Mouse (Mus musculus) duodenum, adult 2 months (tissue): ENCODE data around the gene Tent2. TPM values are rescaled to one million over a fixed set of nuclear protein-coding genes. Genes with fewer than 3 reads are reported as not detected.

Experiments used
- polyA plus RNA-seq: library from polyadenylated mRNA; depleted of rRNA; stranded (reverse); fragments of >200 nt; gene quantifications from 2 replicates; pipeline ENCODE4 v1.2.3, GENCODE M21; 2012; ENCODE audit warnings: low replicate concordance; rRNA removed

The Tent2 gene
- 5.3 and 11.0 TPM in 2 replicates for polyA plus RNA-seq

DNA sequence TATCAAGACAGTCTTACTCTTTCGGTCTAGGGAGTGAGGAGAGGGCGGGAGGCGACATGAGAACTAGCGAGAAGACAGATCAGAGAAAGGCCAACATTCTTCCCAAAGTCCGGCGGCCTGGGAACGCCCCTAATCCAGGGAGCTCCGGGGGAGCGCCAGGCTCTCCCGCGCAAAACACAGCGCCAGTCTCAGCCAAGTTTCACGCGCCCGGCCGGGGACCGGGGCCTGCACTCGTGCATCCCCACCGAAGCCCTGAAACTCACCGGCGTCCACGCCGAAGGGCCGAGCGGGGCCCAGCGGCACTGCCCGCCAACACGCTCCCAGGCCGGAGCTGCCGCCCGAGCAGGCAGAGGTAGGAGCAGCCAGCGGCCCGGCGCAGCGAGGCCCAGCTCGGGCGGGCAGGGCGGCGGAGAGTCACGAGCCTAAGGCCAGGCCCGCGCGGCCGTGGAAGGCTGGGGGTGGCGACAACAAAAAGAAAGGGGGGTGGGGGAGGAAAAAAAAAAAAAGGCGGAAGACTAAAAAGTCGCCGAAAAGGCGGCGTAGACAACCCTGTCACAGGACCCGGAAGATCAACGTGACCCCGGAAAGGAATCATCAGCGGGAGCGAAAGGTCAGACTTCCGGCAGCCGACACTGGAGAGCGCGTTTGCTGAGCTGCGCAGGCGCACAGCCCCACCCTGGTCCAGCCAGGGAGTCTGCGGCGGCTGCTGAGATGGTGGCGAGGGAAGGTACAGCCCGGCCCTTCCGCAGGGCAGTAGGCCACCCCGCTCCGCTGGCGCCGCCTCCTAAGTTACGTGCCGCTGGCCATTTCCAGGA lies at the start of gene Tent2:
TSS of gene Tent2 (minus strand) at position 555 of the 815 bp plus-strand sequence.

DNA sequence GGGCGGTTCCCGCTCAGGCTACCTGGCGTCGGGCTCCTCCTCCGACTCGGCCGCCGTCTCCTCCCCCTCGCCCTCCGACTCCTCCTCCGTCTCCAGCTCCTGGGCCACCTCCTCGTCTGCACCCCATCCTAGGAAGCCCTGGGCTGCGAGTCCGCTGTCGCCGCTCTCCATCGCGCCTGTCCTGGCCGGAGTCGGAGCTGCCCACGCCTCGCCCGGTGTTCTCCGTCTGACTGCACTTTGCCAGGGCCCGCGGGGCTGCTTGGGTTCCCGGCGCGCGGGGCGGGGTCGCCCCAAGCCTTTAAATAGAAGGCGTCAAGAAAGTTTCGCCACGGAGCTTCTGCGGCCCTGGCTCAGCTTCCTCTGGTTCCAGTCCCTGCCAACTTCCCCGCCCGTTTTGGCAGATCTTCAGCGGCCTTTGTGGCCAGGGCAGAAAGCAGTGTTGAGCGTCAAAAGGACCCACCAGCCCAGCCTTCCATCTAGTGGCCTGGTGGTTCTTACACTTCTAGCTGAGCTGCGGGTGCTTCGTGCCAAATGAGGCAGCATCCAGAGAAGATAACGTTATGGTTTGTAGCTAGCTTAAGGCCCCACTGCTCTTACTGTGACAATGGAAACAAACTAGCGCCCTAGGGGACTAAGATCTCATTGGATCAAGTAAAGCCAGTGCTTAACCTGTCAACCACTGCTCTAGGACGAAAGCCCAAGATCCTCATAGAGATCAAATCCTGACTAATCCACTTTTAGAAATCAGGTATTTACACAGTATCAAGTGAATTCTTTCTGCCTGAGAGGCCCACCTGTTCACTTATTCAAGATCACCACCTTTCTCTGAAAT lies 47.6 kb downstream of the Tent2 start, which contains the start of gene Cmya5:
TSS of gene Cmya5 (minus strand) at position 389 of the 832 bp plus-strand sequence.

Other genes starting within 250 kb of the Tent2 start
- 0.04 and 0.06 TPM in 2 replicates for gene Cmya5, start 47.7 kb downstream of the Tent2 start, polyA plus RNA-seq
- 1.9 and 2.2 TPM in 2 replicates for gene Homer1, start 107.2 kb upstream of the Tent2 start, polyA plus RNA-seq